Mouse (Mus musculus): ENCODE data around the gene Cct5. TPM values are rescaled to one million over a fixed set of nuclear protein-coding genes. Genes with fewer than 3 reads are reported as not detected.

Cct5 gene
- polyA plus RNA-seq (2014; fragmentation: Nextera tagmentation; extraction: Ambion mirVana), result 820 and 828 TPM in 2 replicates

- DNase-seq (ENCODE audit: low spot score) (peak; percentile 99), ATAC-seq (replicated peaks; ENCODE audit: insufficient number of reproducible peaks, low FRiP score, low TSS enrichment, low read depth) (peak; percentile 85)
- under 1% methylated on average over 63 of the region's 63 CpGs for WGBS
- peak within 1 kb of the TSS; percentile 95 for H3K4me3 ChIP-seq (ENCODE audit: low read depth, low read length)
- H3K36me3 ChIP-seq (replicated peaks; ENCODE audit: control insufficient read depth, insufficient read depth, low read depth, low read length), result 0 out of 2 replicates have a peak, but pooled peaks cover 2% of the 10 kb centered on the region
- H3K27ac ChIP-seq (replicated peaks; ENCODE audit: low read depth, low read length), result peak within 1 kb of the TSS; percentile 85
- no peaks in the 10 kb centered on the region for H3K27me3 ChIP-seq (ENCODE audit: control insufficient read depth, insufficient read depth, low read length)
- peak within 1 kb of the TSS; percentile 88 for H3K4me2 ChIP-seq (ENCODE audit: low read depth, low read length)
- H3K9me3 ChIP-seq (replicated peaks; ENCODE audit: control insufficient read depth, low read length), result no peaks in the 10 kb centered on the region
- no peaks in the 10 kb centered on the region; the same call in 1 of the 2 replicates for H3K4me1 ChIP-seq (ENCODE audit: control insufficient read depth, insufficient read depth, low read length)
- peak within 1 kb of the TSS; percentile 96 for H3K9ac ChIP-seq (replicated peaks; ENCODE audit: low read length)
These were observed at the start of gene Cct5, which contains the start of gene Fam173b for GRCm38 (mm10) chr15:31601646-31602374. Gene Cct5 (minus strand): TSS chr15:31601804. Gene Fam173b (plus strand): TSS chr15:31601852.

DNA sequence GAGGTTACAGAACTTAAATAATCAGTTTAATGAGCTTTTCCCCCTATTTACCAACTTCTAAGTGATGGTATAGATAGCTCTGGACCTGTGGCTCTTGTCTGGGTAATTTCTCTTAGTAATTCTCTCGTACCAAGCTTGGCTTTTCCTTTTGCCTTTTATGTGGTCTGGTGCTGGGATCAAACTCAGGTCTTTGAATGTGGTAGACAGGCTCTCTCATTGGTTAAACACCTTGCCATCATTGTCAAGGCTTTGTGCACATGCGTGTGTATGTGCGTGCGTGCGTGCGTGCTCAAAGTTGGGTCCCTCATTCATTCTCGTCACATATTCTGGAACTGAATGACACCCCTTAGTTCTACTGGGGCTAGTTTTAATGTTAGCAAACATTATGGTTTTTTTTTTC lies 49.2 kb upstream of the Cct5 start:
- H3K9ac ChIP-seq (replicated peaks; ENCODE audit: low read length), result no peak overlapping the region
- no peak overlapping the region for H3K27ac ChIP-seq (replicated peaks; ENCODE audit: low read depth, low read length)
- no peak overlapping the region for H3K4me2 ChIP-seq (ENCODE audit: low read depth, low read length)
- DNase-seq (ENCODE audit: low spot score) (no peak), ATAC-seq (replicated peaks; ENCODE audit: insufficient number of reproducible peaks, low FRiP score, low TSS enrichment, low read depth) (no peak)
- no peak overlapping the region for H3K4me3 ChIP-seq (ENCODE audit: low read depth, low read length)
- no peaks in the 10 kb centered on the region for H3K36me3 ChIP-seq (replicated peaks; ENCODE audit: control insufficient read depth, insufficient read depth, low read depth, low read length)
- no peaks in the 10 kb centered on the region for H3K9me3 ChIP-seq (replicated peaks; ENCODE audit: control insufficient read depth, low read length)
- no peaks in the 10 kb centered on the region for H3K4me1 ChIP-seq (ENCODE audit: control insufficient read depth, insufficient read depth, low read length)
- H3K27me3 ChIP-seq (ENCODE audit: control insufficient read depth, insufficient read depth, low read length), result no peaks in the 10 kb centered on the region
- WGBS, result 94% methylated on average over 7 of the region's 7 CpGs

DNA sequence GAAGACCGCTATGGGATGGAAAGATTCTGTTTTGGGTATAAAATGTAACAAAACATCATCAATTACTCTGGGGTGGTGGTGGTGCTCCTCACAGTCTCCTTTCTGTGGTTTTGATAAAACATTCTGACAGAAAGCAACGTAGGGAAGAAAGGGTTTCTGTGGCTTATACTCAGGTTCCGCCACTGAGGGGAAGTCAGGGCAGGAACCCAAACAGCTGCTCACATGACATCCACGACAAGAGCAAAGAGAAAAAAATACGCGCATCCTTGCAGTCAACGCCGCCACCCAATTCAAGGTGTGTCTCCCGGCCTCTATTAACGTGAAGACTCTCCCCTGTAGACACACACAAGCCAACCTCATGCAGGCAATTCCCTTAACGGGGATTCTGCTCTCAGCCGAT lies 48.1 kb upstream of the Cct5 start:
- no peaks in the 10 kb centered on the region for H3K4me1 ChIP-seq (ENCODE audit: control insufficient read depth, insufficient read depth, low read length)
- no peaks in the 10 kb centered on the region for H3K36me3 ChIP-seq (replicated peaks; ENCODE audit: control insufficient read depth, insufficient read depth, low read depth, low read length)
- H3K4me3 ChIP-seq (ENCODE audit: low read depth, low read length), result no peak overlapping the region
- 92% methylated on average over 12 of the region's 12 CpGs for WGBS
- no peak overlapping the region for H3K9ac ChIP-seq (replicated peaks; ENCODE audit: low read length)
- H3K4me2 ChIP-seq (ENCODE audit: low read depth, low read length), result no peak overlapping the region
- H3K9me3 ChIP-seq (replicated peaks; ENCODE audit: control insufficient read depth, low read length), result no peaks in the 10 kb centered on the region
- DNase-seq (ENCODE audit: low spot score) (no peak), ATAC-seq (replicated peaks; ENCODE audit: insufficient number of reproducible peaks, low FRiP score, low TSS enrichment, low read depth) (no peak)
- no peak overlapping the region for H3K27ac ChIP-seq (replicated peaks; ENCODE audit: low read depth, low read length)
- H3K27me3 ChIP-seq (ENCODE audit: control insufficient read depth, insufficient read depth, low read length), result no peaks in the 10 kb centered on the region

DNA sequence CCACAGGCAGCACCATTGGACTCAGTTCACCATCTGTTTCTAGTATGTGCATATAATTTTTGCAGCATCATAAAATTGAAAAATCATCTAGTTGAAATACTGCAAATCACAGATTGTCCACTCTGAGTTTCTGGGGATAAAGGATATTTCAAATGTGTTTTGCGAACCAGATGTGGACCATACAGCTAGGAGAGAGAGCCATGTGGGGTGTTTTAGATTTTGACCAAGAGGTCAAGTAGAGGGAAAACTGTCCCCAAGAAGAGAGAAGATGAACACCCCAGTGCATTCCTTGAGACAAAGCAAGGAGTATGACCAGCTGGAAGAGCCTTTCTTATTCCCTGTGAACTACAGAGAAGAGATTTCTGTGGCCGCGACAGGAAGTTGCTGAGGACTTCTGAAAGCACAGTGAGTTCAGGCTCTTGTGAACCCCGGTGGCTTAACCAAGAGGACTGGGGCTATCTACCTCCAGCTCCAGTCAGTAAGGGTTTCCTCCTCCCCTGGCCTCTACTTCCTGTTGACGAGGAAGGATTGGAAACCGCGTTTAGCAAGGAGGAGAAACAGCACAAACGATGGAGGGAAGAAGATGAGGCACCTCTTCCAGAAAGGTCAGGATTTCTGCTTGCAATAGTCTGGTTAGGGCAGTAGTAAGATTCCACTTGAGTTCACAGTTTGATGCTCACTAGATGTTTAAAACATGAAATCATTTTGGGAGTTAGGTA lies 46.4 kb upstream of the Cct5 start:
- no peak overlapping the region for H3K9ac ChIP-seq (replicated peaks; ENCODE audit: low read length)
- no peak overlapping the region for H3K4me3 ChIP-seq (ENCODE audit: low read depth, low read length)
- H3K27me3 ChIP-seq (ENCODE audit: control insufficient read depth, insufficient read depth, low read length), result no peaks in the 10 kb centered on the region
- 77% methylated on average over 8 of the region's 8 CpGs for WGBS
- no peaks in the 10 kb centered on the region for H3K9me3 ChIP-seq (replicated peaks; ENCODE audit: control insufficient read depth, low read length)
- DNase-seq (ENCODE audit: low spot score) (no peak), ATAC-seq (replicated peaks; ENCODE audit: insufficient number of reproducible peaks, low FRiP score, low TSS enrichment, low read depth) (no peak)
- no peak overlapping the region for H3K27ac ChIP-seq (replicated peaks; ENCODE audit: low read depth, low read length)
- no peak overlapping the region for H3K4me2 ChIP-seq (ENCODE audit: low read depth, low read length)
- H3K4me1 ChIP-seq (ENCODE audit: control insufficient read depth, insufficient read depth, low read length), result no peaks in the 10 kb centered on the region
- H3K36me3 ChIP-seq (replicated peaks; ENCODE audit: control insufficient read depth, insufficient read depth, low read depth, low read length), result no peaks in the 10 kb centered on the region

GRCm38 (mm10) chr15:31647225-31647624 lies 45.6 kb upstream of the Cct5 start:
- no peak for DNase-seq (ENCODE audit: low spot score)
- no peak overlapping the region for H3K9ac ChIP-seq (replicated peaks; ENCODE audit: low read length)
- H3K4me2 ChIP-seq (ENCODE audit: low read depth, low read length), result no peak overlapping the region
- no peaks in the 10 kb centered on the region for H3K27me3 ChIP-seq (ENCODE audit: control insufficient read depth, insufficient read depth, low read length)
- H3K4me3 ChIP-seq (ENCODE audit: low read depth, low read length), result no peak overlapping the region
- 85% methylated on average over 6 of the region's 6 CpGs for WGBS
- no peaks in the 10 kb centered on the region for H3K36me3 ChIP-seq (replicated peaks; ENCODE audit: control insufficient read depth, insufficient read depth, low read depth, low read length)
- no peak for ATAC-seq (replicated peaks; ENCODE audit: insufficient number of reproducible peaks, low FRiP score, low TSS enrichment, low read depth)
- H3K4me1 ChIP-seq (ENCODE audit: control insufficient read depth, insufficient read depth, low read length), result no peaks in the 10 kb centered on the region
- no peak overlapping the region for H3K27ac ChIP-seq (replicated peaks; ENCODE audit: low read depth, low read length)
- no peaks in the 10 kb centered on the region for H3K9me3 ChIP-seq (replicated peaks; ENCODE audit: control insufficient read depth, low read length)

DNA sequence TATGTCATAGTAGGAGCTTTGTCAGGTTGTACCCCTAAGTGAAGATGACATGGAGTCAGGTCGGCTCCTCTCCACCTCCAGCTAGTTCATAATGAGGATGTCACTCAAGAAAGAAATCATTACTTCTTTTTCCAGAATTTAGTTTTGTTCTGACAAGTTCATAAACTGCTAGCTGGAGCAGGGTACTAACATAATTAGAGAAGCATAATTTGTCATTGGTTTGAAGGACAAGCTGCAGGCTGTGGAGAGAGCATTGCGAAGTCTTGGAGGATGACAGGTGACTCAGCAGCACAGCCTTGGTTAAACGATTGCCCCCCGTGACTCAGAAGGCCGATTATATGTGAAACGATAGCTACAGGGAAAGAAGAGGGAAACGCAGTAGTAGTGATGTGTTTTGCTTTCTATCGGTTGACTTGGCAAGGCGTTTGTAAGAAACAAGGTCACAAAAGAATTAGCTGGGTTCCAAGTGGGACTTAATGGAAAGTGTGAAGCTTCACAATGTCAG lies 34.5 kb upstream of the Cct5 start:
- Histone ChIP-seq H3K9ac (replicated peaks; ENCODE audit: low read length) (no peak overlapping the region), H3K27ac (replicated peaks; ENCODE audit: low read depth, low read length) (no peak overlapping the region), H3K4me2 (ENCODE audit: low read depth, low read length) (no peak overlapping the region), H3K27me3 (ENCODE audit: control insufficient read depth, insufficient read depth, low read length) (no peaks in the 10 kb centered on the region), H3K36me3 (replicated peaks; ENCODE audit: control insufficient read depth, insufficient read depth, low read depth, low read length) (no peaks in the 10 kb centered on the region), H3K4me3 (ENCODE audit: low read depth, low read length) (no peak overlapping the region), H3K9me3 (replicated peaks; ENCODE audit: control insufficient read depth, low read length) (no peaks in the 10 kb centered on the region), H3K4me1 (ENCODE audit: control insufficient read depth, insufficient read depth, low read length) (no peaks in the 10 kb centered on the region)
- no peak for ATAC-seq (replicated peaks; ENCODE audit: insufficient number of reproducible peaks, low FRiP score, low TSS enrichment, low read depth)
- WGBS, result 86% methylated on average over 9 of the region's 9 CpGs
- no peak for DNase-seq (ENCODE audit: low spot score)

- Histone ChIP-seq H3K9me3 (replicated peaks; ENCODE audit: control insufficient read depth, low read length) (no peaks in the 10 kb centered on the region), H3K4me1 (ENCODE audit: control insufficient read depth, insufficient read depth, low read length) (no peaks in the 10 kb centered on the region), H3K27me3 (ENCODE audit: control insufficient read depth, insufficient read depth, low read length) (no peaks in the 10 kb centered on the region), H3K4me3 (ENCODE audit: low read depth, low read length) (no peak overlapping the region), H3K4me2 (ENCODE audit: low read depth, low read length) (no peak overlapping the region), H3K36me3 (replicated peaks; ENCODE audit: control insufficient read depth, insufficient read depth, low read depth, low read length) (no peaks in the 10 kb centered on the region), H3K27ac (replicated peaks; ENCODE audit: low read depth, low read length) (no peak overlapping the region), H3K9ac (replicated peaks; ENCODE audit: low read length) (no peak overlapping the region)
- DNase-seq (ENCODE audit: low spot score) (no peak), ATAC-seq (replicated peaks; ENCODE audit: insufficient number of reproducible peaks, low FRiP score, low TSS enrichment, low read depth) (no peak)
- 88% methylated on average over 6 of the region's 6 CpGs for WGBS
These were observed 33.0 kb upstream of the Cct5 start for GRCm38 (mm10) chr15:31634582-31634981.

GRCm38 (mm10) chr15:31632478-31632877 lies 30.9 kb upstream of the Cct5 start:
- 93% methylated on average over 4 of the region's 4 CpGs for WGBS
- Histone ChIP-seq H3K36me3 (replicated peaks; ENCODE audit: control insufficient read depth, insufficient read depth, low read depth, low read length) (no peaks in the 10 kb centered on the region), H3K27ac (replicated peaks; ENCODE audit: low read depth, low read length) (no peak overlapping the region), H3K9me3 (replicated peaks; ENCODE audit: control insufficient read depth, low read length) (no peaks in the 10 kb centered on the region), H3K4me1 (ENCODE audit: control insufficient read depth, insufficient read depth, low read length) (no peaks in the 10 kb centered on the region), H3K9ac (replicated peaks; ENCODE audit: low read length) (no peak overlapping the region), H3K27me3 (ENCODE audit: control insufficient read depth, insufficient read depth, low read length) (no peaks in the 10 kb centered on the region), H3K4me3 (ENCODE audit: low read depth, low read length) (no peak overlapping the region), H3K4me2 (ENCODE audit: low read depth, low read length) (no peak overlapping the region)
- no peak for ATAC-seq (replicated peaks; ENCODE audit: insufficient number of reproducible peaks, low FRiP score, low TSS enrichment, low read depth)
- no peak for DNase-seq (ENCODE audit: low spot score)

Data from embryonic facial prominence, embryonic 11.5 days (tissue).